Mouse (Mus musculus) activated CD4-positive, CD25-positive, alpha-beta regulatory T cell, adult 4 months (primary cell): ENCODE data around the gene Tdrd7. TPM values are rescaled to one million over a fixed set of nuclear protein-coding genes. Genes with fewer than 3 reads are reported as not detected.

Experiments
- ATAC-seq: one replicate; pipeline ENCODE4 v1.8.0; 2017
- polyA plus RNA-seq, 2 experiments: library from polyadenylated mRNA; unstranded; fragments of 100-300 nt; shearing (Covaris generic); gene quantifications; one replicate each; pipeline ENCODE4 v1.2.1; 2017

Tdrd7 gene
- polyA plus RNA-seq, 2 experiments from 2014 or later, result 0.61 to 3.5 TPM

DNA sequence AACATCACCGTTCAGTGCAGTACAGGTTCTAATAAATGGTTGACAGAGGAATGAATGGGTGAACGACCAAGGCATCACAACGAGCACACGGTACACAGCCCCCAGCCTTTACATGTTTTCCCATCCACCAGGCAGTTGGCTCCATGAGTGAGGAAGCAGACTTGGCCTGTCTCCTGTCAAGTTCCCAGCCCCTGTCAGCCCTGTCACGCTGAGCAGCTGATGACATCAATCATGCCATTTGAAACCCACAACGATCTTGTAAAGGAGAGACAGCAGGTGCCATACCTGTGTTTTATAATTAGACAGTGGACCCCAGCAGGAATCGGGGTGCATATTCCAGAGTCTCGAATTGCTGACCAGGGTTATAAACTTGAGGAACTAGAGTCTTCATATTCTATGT lies 78.2 kb downstream of the Tdrd7 start:
- no peak for ATAC-seq

DNA sequence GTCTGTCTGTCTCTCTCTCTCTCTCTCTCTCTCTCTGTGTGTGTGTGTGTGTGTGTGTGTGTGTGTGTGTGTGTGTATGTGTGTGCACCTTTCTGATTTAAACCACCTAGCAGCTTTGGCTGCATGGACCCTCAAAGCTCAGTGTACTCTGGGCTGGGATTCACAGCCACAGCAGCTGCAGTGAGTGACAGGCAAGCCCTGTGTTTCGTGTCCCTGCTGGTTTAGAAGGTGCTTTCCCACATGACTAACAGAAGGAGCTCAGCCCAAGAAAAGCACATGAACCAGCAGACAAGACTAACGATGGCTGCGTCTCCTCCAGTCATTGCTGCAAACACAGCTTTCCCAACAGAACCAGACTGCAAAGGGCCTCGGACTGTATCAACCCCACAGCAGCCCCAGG lies 82.8 kb downstream of the Tdrd7 start:
- no peak for ATAC-seq

DNA sequence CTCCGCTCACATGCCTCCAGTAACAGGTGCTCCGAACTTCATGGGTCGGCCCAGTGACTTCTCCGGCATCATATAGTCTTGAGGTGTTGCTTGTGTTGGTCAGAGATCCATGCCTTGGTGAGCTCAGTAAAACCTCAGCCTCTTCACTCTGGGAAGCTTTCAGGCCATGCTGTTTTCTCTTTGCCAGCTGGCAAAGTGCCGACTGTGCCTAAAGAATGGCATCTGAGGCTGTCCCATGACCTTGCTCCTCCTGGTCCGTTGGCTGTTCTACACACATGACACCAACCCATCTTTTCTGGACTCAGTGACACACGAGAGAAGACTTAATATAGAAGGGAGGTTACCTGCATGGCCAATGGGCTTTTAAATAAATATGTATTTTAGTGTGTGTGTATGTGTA lies 83.3 kb downstream of the Tdrd7 start:
- no peak for ATAC-seq

DNA sequence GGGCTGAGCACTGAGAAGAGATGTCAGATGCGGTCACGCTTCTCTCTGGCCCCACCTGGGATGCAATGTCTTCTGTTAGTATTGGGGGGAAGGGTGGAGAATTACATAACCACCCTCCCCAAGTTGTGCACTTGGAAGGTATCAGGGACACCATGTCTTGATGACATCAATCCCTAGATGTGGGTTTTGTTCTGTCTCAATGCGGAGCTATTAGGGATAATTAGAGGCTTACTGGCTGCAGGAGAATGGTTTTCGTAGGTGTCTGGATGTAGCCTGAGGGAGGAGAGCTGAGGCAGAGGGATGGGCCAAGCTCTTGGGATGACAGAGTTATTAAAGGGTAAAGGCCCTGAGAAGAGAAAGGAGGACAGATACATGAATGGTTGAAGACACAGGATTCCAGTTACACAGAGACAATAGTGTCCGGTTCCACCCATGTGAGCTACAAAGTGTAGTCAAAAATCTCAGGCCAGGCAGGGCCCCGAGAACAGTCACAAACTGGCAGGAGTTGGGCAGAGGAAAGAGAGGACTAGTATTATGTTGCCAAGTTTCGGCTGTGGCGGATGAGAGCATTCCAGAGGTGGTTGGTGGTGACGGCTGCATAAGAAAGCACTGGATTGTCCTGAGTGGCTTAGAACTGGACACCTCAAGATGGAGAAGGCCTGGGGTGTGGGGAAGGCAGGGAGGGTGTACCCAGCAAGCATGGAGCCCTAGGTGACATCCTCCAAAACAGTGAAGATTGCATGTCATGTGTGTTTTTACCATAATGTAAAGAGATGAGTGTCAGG lies 88.4 kb downstream of the Tdrd7 start:
- no peak for ATAC-seq

DNA sequence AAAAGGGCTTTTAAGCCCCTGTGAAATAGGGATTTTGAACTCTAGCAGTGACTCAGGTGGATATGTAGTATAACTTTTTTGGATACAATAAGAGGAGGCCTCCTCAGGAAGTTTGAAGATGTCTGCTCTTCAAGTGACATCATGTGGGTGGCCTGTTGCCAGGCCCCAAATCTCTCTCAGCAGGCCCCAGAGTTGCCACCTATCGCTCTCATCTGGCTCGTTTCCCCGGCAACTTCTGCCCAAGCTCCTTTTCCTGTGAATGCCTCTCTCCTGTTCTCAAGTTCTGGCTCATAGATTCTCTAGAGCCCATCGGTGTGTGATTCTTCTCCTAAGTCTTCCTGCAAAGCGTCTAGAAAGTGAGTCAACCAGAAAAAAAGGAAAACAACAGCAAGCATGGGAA lies 91.0 kb downstream of the Tdrd7 start:
- ATAC-seq, result no peak

- ATAC-seq, result no peak
Observed at GRCm38 (mm10) chr4:46061259-46061962, 96.3 kb downstream of the Tdrd7 start.

GRCm38 (mm10) chr4:46063841-46064240 lies 98.7 kb downstream of the Tdrd7 start:
- no peak for ATAC-seq

GRCm38 (mm10) chr4:46064263-46064662 lies 99.1 kb downstream of the Tdrd7 start:
- no peak for ATAC-seq

- ATAC-seq, result no peak
Observed at GRCm38 (mm10) chr4:46064961-46065360, 99.8 kb downstream of the Tdrd7 start.

DNA sequence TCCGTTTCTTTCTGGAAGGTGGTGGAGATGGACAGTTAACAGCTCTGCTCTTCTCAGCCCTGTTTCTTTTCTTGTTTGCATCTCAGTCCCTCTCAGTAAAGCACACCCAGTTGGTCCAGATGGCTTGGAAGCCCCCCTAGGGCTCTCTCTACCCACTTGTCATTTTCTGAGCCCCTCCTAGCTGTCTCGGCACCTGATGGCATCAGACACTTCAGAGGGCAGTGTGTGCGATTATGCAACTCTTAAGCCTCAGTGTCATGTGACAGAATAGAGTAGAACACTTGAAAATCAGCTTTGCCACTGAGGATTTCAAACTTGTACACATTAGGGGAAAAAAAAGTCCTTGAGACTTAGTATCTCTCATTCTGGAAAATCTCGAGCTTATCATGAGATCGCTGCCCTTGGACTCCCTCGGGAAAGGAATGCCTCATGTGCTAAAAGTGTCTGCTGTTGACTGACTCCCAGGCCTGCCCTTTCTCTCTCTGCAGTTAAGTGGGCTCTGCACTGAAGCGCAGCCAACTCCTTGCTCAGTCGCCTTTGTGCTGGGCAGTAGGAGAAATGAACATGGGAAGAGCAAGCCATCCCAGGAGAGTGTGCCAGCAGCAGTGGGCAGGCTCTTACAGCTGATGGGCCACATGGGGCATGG lies 100.7 kb downstream of the Tdrd7 start:
- ATAC-seq, result no peak

GRCm38 (mm10) chr4:46068060-46068459 lies 102.9 kb downstream of the Tdrd7 start:
- ATAC-seq, result no peak

DNA sequence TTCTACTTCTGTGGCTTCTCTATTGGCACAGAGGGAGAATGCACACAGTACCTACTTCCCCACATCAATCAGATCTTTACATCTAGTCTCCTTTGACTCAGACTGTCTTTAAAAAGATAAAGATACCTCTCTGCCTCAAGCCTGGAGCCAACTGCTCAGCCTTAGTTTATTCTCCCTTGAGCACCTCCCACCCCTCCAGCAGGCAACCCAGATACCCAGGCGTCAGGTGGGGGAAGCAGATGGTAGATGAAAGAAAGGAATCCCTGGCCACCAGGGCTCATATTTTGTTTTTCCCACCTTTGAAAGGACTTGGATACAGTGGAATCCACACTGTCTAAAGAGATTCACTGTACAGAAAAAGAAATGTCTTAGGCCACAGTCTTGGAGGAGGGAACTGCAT lies 103.4 kb downstream of the Tdrd7 start:
- ATAC-seq, result no peak

- no peak for ATAC-seq
Observed at GRCm38 (mm10) chr4:46069851-46070482, 104.8 kb downstream of the Tdrd7 start.

- ATAC-seq, result no peak
Observed at GRCm38 (mm10) chr4:46072631-46073030, 107.5 kb downstream of the Tdrd7 start.

- ATAC-seq, result no peak
Observed at GRCm38 (mm10) chr4:46073736-46074135, 108.6 kb downstream of the Tdrd7 start.

DNA sequence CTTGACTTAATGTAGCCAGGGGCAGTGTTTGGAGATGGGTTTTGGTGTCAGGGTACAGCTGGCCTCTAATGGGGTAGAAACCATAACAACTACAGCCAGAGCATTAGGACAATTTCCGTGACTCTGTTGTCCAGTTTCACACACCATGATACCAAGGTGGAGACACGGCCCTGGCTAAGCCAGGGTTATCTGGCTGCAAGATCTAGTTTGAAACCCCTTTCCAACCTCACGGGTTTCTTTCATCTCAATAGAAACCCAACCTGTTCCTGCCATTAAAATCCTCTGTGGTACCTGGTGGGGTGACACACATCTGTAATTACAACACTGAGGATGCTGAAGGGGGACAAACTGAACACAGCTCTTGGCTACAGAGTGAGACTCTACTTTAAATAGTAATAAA lies 110.5 kb downstream of the Tdrd7 start:
- no peak for ATAC-seq

GRCm38 (mm10) chr4:46076892-46077291 lies 111.8 kb downstream of the Tdrd7 start:
- no peak for ATAC-seq

DNA sequence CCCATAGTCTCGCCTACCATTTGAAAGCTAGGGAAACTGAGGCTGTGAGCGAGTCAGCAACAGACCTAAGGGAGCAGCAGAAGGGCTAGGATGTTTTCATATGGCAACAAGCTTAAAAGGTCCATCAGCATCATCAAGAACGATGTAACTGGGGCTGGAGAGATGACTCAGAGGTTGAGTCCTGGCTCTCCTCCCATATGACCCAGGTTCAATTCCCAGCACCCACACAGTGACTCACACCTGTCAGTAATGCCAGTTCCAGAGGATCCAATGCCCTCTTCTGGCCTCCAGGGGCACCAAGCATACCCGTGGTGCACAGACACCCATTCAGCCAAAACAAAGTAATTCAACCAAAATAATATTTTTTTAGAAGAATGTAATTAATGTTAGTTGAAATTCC lies 115.1 kb downstream of the Tdrd7 start:
- no peak for ATAC-seq

DNA sequence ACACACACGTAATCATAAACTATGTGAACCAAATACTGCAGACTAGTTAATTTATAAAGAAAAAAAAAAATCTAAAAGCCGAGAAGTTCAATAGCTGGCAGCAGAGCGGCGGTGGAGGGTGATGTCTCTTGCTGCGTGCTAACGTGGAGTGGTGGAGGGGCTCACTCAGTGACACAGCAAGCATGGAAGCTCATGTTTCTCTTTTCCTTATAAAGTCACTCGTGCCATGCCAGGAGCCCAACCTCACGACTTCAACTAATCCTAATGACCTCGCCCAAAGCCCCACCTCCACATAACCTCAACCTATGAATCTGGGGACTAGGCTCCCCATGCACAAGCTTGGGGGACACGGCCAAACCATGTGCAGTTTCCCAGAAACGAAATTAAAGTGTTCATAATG lies 117.4 kb downstream of the Tdrd7 start:
- ATAC-seq, result no peak
